Mouse (Mus musculus) testis, adult 2 months (tissue): ENCODE measurements around the gene Fndc1.

ENCODE experiments used
- CTCF ChIP-seq: fragments of 200-500 bp; IDR thresholded peaks from 2 replicates; pipeline ENCODE4 v1.5.1; 2012; ENCODE audit warnings: low read depth, mild to moderate bottlenecking, inconsistent platforms, low read length, moderate library complexity; ENCODE audit not compliant: control insufficient read depth, insufficient read depth, insufficient replicate concordance
- POLR2A ChIP-seq: fragments of 200-500 bp; IDR thresholded peaks from 2 replicates; pipeline ENCODE4 v1.6.1; 2012; ENCODE audit warnings: low read depth, mild to moderate bottlenecking, inconsistent platforms, low read length, moderate library complexity; ENCODE audit not compliant: control insufficient read depth

GRCm38 (mm10) chr17:7864740-7865139 is 37.6 kb upstream of the Fndc1 start:
- TF ChIP-seq POLR2A (no peak), CTCF (peak; percentile 59; the same call in 1 of the 2 replicates)
